Mouse (Mus musculus) frontal cortex, postnatal 10 days (tissue): ENCODE data around the gene Plppr2.

ENCODE experiments used
- DNase-seq, 2 experiments: peaks; one replicate each; pipeline ENCODE4 v3.0.0; 2022; ENCODE audit warnings: low spot score in 2 of 2, mixed read lengths in 1 of 2

The Plppr2 gene

GRCm38 (mm10) chr9:21932445-21933137 lies 4.2 kb upstream of the Plppr2 start:
- no peak for DNase-seq

- no peak for DNase-seq
Measured at GRCm38 (mm10) chr9:21934021-21934420, 2.8 kb upstream of the Plppr2 start.

GRCm38 (mm10) chr9:21935466-21936131 lies 1.2 kb upstream of the Plppr2 start:
- DNase-seq, result no peak

- no peak for DNase-seq
Measured at GRCm38 (mm10) chr9:21937711-21938175, 910 bp downstream of the Plppr2 start.

GRCm38 (mm10) chr9:21938234-21938855 lies 1.5 kb downstream of the Plppr2 start:
- DNase-seq, result no peak

GRCm38 (mm10) chr9:21943046-21943445 lies 6.2 kb downstream of the Plppr2 start:
- DNase-seq, result no peak

GRCm38 (mm10) chr9:21943638-21944037 lies 6.8 kb downstream of the Plppr2 start:
- no peak for DNase-seq

GRCm38 (mm10) chr9:21944267-21944666 lies 7.4 kb downstream of the Plppr2 start:
- DNase-seq, result no peak

DNA sequence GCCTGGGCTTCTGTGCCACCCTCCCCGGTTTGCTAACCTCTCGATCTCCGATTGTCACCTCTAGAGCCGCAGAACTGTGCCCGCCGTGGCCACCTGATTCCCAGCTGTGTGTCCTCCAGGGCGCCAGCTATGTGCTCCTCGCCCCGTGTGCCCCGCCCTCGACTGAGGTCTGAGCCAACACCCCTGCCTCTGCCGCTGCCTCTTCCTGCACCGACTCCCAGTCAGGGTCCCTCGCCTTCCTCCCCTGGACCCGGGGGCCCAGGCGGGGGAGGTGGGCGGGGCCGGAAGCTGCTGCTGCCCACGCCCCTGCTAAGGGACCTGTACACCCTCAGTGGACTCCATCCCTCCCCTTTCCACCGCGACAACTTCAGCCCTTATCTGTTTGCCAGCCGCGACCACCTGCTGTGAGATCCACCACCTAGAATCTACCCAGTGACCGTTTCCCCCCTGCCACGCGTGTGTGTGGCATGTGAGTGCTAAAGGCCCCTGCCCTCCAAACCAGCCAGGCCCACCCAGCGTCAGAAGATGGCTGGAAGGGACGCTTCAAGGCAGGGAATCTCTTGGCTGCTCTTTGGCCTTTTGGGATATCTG lies 10.8 kb downstream of the Plppr2 start:
- no peak for DNase-seq

DNA sequence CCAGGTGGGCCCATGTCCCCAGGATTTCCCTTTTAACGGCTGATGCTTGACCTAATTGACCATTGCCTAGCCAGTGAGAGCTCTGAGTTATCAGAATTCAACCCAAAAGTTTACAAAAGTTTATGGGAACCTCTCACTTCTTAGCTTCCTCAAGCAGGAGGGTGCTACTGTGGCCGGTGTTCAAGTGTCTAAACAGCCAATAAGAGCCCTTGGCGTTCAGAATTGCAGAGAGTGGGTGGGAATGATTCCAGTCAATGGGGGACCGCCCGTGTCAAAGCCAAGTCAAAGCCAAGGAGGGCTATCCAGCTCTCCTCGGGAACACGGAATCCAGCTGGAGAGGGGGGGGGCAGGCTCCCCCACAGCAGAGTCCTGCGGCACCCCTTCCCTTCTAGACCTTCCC lies 11.3 kb downstream of the Plppr2 start:
- DNase-seq, result no peak

- DNase-seq, result no peak
Measured at GRCm38 (mm10) chr9:21948790-21949189, 12.0 kb downstream of the Plppr2 start.

DNA sequence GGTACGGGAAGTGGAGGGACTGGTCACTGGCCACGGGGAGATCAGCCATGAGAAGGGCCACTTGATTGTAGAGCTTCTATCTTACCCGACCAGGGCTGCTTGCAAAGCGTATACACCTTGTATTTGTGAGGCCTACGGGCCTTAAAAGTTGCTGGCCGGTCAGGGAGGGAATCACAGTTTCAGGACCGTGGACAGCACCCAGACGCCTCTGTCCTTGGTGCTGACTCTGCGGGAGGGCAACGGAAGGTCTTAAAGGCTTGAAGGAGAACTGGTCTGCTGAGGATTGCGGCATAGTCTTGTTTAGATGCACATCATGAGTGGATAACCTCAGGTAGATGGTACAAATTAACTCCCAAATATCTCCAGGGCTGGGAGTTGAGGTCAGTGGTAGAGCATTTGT lies 13.5 kb downstream of the Plppr2 start:
- DNase-seq, result no peak

DNA sequence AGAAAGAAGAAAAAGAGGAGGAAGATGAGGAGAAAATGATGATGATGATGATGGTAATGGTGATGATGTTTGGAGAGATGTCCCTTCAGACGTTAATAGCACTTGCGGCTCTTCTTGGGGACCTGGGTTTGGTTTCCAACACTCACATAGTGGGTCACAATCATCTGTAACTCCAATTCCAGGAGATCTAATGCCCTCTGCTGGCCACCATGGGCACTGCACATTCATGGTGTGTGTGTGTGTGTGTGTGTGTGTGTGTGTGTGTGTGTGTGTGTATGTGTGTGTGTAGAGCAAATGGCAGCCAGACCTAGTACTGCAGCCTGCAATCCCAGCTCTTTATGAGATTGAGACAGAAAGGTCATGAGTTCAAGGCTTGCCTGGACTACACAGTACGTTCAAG lies 15.1 kb downstream of the Plppr2 start:
- DNase-seq, result no peak

- peak; percentile 62 to 78 for DNase-seq
Measured at GRCm38 (mm10) chr9:21953600-21953999, 16.8 kb downstream of the Plppr2 start.

DNA sequence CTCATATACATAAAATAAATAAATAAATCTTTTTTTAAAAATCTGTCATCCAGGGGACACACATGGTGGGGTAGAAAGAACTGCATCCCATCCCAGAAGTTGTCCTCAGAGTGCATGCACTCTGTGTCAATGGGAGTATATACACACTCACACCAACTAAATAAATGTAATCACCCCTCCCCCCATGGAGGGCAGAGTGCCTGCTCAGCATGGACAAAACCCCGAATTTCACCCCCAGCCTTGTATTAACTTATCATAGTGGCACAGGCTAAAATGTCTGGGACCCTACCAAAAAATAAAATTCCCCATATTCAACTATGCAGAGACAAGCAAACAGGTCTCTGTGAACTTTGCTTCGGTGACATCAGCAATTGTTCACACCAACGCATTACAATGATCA lies 17.8 kb downstream of the Plppr2 start:
- DNase-seq, result no peak

DNA sequence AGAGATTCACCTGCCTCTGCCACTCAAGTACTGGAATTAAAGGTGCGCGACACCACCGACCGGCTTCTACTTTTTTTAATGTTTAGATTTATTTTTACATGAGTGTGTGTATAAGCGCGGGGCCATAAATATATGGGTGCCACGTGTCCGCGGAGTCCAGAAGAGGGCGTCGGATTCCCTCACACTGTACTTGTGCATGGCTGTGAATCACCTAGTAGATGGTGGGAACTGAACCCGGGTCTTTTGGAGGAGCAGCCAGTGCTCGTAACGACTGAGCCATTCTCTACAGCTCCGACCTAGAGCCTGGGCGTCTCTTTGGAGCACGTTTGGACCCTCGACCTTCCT lies 18.4 kb downstream of the Plppr2 start:
- no peak for DNase-seq

- DNase-seq, result peak; percentile 97 to 99
Measured at GRCm38 (mm10) chr9:21955570-21956281, 18.9 kb downstream of the Plppr2 start, which contains the start of gene Swsap1. Swsap1 (plus strand) TSS chr9:21955755.

- no peak for DNase-seq
Measured at GRCm38 (mm10) chr9:21958372-21958771, 21.5 kb downstream of the Plppr2 start.

GRCm38 (mm10) chr9:21959244-21959643 lies 22.4 kb downstream of the Plppr2 start:
- no peak for DNase-seq

- no peak for DNase-seq
Measured at GRCm38 (mm10) chr9:21960135-21960534, 23.3 kb downstream of the Plppr2 start.

DNA sequence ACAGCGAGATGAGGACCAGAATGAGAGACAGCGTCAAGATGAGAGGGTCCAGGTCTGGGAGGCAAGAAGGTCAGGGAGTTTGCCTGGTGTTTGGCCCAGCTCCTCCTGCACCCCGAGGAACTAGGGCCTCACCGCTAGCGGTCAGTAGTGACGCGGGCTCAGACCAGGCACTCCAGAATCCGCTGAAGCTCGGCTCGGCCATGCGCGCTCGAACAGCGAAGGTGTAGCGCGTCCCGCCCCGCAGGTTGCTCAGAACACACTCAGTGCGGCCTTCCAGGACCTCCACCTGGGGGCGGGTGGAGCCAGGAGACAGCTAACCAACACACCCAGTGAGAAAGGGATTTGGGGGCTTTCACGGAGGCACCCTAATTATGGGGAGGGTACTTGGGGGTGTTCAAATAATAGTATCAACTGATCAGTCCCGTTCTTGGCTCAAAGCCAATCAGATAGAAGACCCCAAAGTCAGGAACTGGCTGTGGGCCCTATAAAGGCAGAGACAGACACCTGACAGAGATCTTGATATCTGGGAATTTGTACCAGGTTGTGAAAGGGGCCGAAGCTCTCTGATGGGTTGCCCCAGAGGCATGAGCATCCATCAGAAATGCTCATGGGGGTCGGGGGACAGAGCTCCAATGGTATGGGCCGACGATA lies 23.9 kb downstream of the Plppr2 start:
- DNase-seq, result no peak
